20 mouse cellular contexts compared by ENCODE assay signal in genomic region chr3:81181319-81182013, GRCm38 (mm10).
A peak's percentile ranks its signal among the peaks of the same experiment; 100 is the strongest.
DNase-seq lines count a peak whose midpoint lies in the region; ATAC-seq lines count a peak whose summit lies in the region.
"Had no signal": no experiment of that assay in that cellular context is flagged by ENCODE, and none has a peak within 500 bp of the region (broad histone marks: within the 10 kb centered on the region; RNA-seq: fewer than 3 reads in every experiment).

No protein-coding gene starts in this region.

- H3K27ac ChIP-seq in hindbrain, embryonic 12.5 days, result no peak overlapping the region
- H3K27ac ChIP-seq: embryonic facial prominence, embryonic 15.5 days; heart, adult 2 months; intestine, embryonic 15.5 days; liver, embryonic 14.5 days; macrophage had no signal

- no peak overlapping the region for H3K4me2 ChIP-seq in hindbrain, embryonic 12.5 days (replicated peaks)
- H3K4me2 ChIP-seq: embryonic facial prominence, embryonic 15.5 days; intestine, embryonic 15.5 days had no signal

- no peaks in the 10 kb centered on the region for H3K9me3 ChIP-seq in hindbrain, embryonic 12.5 days (replicated peaks)
- H3K9me3 ChIP-seq: embryonic facial prominence, embryonic 15.5 days; intestine, embryonic 15.5 days had no signal

- no peaks in the 10 kb centered on the region for H3K27me3 ChIP-seq in hindbrain, embryonic 12.5 days
- H3K27me3 ChIP-seq: embryonic facial prominence, embryonic 15.5 days; intestine, embryonic 15.5 days; Patski had no signal

- no peak overlapping the region for H3K9ac ChIP-seq in hindbrain, embryonic 12.5 days
- H3K9ac ChIP-seq: embryonic facial prominence, embryonic 15.5 days; intestine, embryonic 15.5 days; liver, embryonic 14.5 days had no signal

- peak; percentile 13 for DNase-seq in left cerebral cortex, postnatal 4 days
- no peak for DNase-seq in left cerebral cortex, postnatal 25 days (ENCODE audit: low spot score in 2 of 2)
- DNase-seq in layer of hippocampus, adult 9-10 months (ENCODE audit: low spot score), result peak; percentile 3
- DNase-seq in retina, postnatal 1 day, result peak; percentile 75
- no peak for DNase-seq in frontal cortex, postnatal 25 days (ENCODE audit: low spot score in 2 of 2)
- no peak for DNase-seq in MN1 (ENCODE audit: low spot score)
- DNase-seq: adrenal gland, postnatal 14 days; cerebellum, adult 11-12 months; cerebellum, postnatal 36 days; gastrocnemius, postnatal 14 days; heart, adult 2 months; heart, postnatal 36 days; right cerebral cortex, adult 18-20 months; thymus, postnatal 14 days had no signal

- no peak overlapping the region for H3K4me3 ChIP-seq in hindbrain, embryonic 12.5 days
- H3K4me3 ChIP-seq: embryonic facial prominence, embryonic 15.5 days; heart, adult 2 months; intestine, embryonic 15.5 days had no signal

- H3K4me1 ChIP-seq in hindbrain, embryonic 12.5 days, result no peaks in the 10 kb centered on the region
- H3K4me1 ChIP-seq: embryonic facial prominence, embryonic 15.5 days; intestine, embryonic 15.5 days had no signal

- WGBS in hindbrain, embryonic 12.5 days, result 78% methylated on average over 1 of the region's 1 CpGs

- H3K36me3 ChIP-seq in hindbrain, embryonic 12.5 days, result no peaks in the 10 kb centered on the region
- H3K36me3 ChIP-seq: embryonic facial prominence, embryonic 15.5 days; intestine, embryonic 15.5 days had no signal

- intact Hi-C loops in left cerebral cortex, postnatal 4 days (cut with DNase I), result no loop called here
- intact Hi-C loops in left cerebral cortex, postnatal 25 days (cut with DNase I), result no loop called here

- ATAC-seq in hindbrain, embryonic 12.5 days (ENCODE audit: low FRiP score), result peak; percentile 71
- ATAC-seq: intestine, embryonic 15.5 days; Patski had no signal

Comparison
In these comparisons a context has a peak if more than half of its experiments do, and no peak if none do; other contexts are left out.
1. DNase-seq: peak in left cerebral cortex, postnatal 4 days (single experiment), layer of hippocampus, adult 9-10 months (single experiment) and retina, postnatal 1 day (single experiment); none in left cerebral cortex, postnatal 25 days (0 of 2), frontal cortex, postnatal 25 days (0 of 2) and MN1 (single experiment).